Mouse (Mus musculus): ENCODE data around the gene Runx1. TPM values are rescaled to one million over a fixed set of nuclear protein-coding genes. Genes with fewer than 3 reads are reported as not detected.
A peak's percentile ranks its signal among the peaks of the same experiment; 100 is the strongest.

Gene Runx1
- total RNA-seq, 1 experiment from 2014 or later = 92.4 TPM

DNA sequence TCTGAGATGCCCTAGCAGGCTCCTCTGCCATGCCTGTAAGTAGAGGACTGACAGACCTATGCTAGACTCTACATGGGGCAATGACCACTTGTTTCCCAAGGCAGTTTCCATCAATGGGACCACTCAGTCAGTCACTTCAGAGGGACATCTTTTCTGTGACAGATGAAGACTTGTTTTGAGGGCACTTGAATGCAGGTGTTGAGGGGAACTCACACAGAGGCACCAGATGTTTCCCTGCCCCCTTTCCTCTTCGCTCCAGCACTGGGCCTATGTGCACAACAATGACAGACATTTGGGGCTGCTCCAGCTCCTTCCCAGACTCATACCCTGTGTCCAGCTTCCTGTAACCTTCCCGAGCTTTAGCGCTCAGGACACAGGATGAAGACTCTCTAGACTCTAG, 65.9 kb downstream of the Runx1 start:
- ATAC-seq (replicated peaks; ENCODE audit: low read depth, poor library complexity, severe bottlenecking) = no peak

GRCm38 (mm10) chr16:92757564-92757963, 68.4 kb downstream of the Runx1 start:
- ATAC-seq (replicated peaks; ENCODE audit: low read depth, poor library complexity, severe bottlenecking) = no peak

GRCm38 (mm10) chr16:92753944-92754343, 72.0 kb downstream of the Runx1 start:
- no peak for ATAC-seq (replicated peaks; ENCODE audit: low read depth, poor library complexity, severe bottlenecking)

GRCm38 (mm10) chr16:92753139-92753538, 72.8 kb downstream of the Runx1 start:
- 0 out of 2 replicates have a peak, but pooled peaks have one; percentile 22 for ATAC-seq (replicated peaks; ENCODE audit: low read depth, poor library complexity, severe bottlenecking)

DNA sequence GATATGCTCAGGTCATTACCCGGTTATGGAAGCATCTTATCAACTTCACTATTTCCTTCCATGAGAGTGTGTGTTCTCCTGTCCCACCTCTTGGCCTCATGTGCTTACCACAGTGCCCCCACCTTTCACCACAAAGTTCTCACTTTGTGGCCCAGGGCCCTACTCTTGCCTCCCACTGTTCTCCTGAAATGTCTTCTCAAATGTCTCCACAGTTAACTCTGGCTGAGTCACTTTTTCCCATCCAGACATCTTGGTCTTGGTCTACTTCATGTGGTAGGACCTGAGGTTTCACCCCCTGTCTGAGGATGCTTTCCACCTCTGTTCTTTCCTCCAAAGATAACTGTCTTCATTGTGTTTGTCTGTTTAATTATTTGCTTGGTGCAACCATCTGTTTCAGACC, 77.7 kb downstream of the Runx1 start:
- ATAC-seq (replicated peaks; ENCODE audit: low read depth, poor library complexity, severe bottlenecking) = no peak

GRCm38 (mm10) chr16:92747062-92747461, 78.9 kb downstream of the Runx1 start:
- ATAC-seq (replicated peaks; ENCODE audit: low read depth, poor library complexity, severe bottlenecking) = peak; percentile 51

DNA sequence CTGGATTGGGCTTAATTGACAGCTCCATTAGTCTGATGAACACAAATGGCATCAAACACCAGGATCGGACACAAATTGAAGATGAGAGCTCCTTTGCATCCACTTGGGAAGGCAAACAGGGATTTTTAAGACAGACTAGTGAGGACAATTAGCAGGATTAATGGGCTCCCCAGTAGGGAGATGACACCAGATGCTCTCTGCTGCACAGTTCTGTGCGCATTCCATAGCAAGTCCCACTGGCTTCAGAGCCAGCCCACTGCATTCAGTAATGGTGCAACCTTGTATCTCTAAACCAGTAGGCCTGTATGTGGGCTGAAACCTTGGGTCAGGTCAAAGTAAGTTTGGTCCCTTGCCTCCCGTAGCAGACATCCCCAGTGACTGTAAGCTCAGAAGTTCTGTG, 80.7 kb downstream of the Runx1 start:
- ATAC-seq (replicated peaks; ENCODE audit: low read depth, poor library complexity, severe bottlenecking) = no peak

- ATAC-seq (replicated peaks; ENCODE audit: low read depth, poor library complexity, severe bottlenecking) = no peak
Observed at GRCm38 (mm10) chr16:92744172-92744777, 81.7 kb downstream of the Runx1 start.

DNA sequence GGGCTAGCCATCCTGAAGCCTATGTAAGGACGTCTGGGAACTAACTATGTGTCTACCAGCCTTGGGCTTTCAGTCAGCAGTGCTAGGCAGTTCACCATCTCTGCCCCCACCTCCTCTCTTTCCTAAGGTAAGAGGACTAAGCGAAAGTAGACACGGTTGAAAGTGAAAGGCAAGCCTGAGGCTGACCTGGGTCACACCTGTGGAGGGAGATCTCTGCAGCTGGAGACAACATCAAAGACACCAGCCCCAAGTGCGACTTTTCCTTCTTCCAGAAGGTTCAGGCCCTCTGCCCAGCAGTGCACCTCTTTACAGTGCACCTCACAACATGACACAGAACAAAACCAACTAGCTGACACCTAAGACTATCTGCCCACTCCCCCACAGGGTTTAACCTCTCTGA, 82.2 kb downstream of the Runx1 start:
- ATAC-seq (replicated peaks; ENCODE audit: low read depth, poor library complexity, severe bottlenecking) = no peak

DNA sequence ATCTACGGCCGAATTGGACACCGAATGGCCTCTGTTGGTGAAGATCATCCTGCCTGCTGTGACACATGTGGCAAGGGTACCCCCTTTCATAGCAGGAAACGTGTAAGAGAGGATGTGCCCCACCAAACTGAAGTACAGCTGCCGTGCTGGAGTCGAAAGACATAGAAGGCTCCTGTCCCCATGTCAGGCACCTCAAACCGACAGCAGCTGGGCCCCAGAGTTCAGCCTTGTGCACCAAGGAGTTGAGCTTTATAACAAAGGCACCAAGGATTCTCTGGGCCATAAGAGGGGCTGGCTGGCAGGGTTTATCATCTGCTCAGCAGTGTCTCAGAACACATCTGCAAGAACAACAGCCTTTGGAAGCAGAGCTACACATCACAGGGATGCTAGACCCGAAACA, 84.6 kb downstream of the Runx1 start:
- ATAC-seq (replicated peaks; ENCODE audit: low read depth, poor library complexity, severe bottlenecking) = no peak

- ATAC-seq (replicated peaks; ENCODE audit: low read depth, poor library complexity, severe bottlenecking) = no peak
Observed at GRCm38 (mm10) chr16:92740541-92740940, 85.4 kb downstream of the Runx1 start.

DNA sequence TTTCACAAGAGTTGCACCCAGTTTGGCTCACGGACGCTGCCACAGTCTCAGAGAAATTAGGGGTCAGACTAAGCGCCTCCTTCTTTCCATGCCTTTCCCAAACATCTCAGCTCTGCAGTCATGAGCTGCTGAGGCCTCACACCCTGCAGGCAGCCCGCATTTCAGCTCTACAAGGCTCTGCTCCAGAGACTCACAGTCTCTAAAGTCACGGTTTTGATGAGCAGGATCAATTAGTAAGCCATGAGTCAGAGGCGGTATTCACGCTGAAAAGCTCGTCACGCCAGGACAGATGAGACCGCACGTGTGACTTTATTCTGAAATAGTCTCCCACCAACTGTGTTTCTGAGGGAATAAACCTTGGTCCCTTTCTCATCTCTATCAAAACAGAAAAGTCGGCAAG, 86.0 kb downstream of the Runx1 start:
- no peak for ATAC-seq (replicated peaks; ENCODE audit: low read depth, poor library complexity, severe bottlenecking)

- no peak for ATAC-seq (replicated peaks; ENCODE audit: low read depth, poor library complexity, severe bottlenecking)
Observed at GRCm38 (mm10) chr16:92739071-92739793, 86.7 kb downstream of the Runx1 start.

DNA sequence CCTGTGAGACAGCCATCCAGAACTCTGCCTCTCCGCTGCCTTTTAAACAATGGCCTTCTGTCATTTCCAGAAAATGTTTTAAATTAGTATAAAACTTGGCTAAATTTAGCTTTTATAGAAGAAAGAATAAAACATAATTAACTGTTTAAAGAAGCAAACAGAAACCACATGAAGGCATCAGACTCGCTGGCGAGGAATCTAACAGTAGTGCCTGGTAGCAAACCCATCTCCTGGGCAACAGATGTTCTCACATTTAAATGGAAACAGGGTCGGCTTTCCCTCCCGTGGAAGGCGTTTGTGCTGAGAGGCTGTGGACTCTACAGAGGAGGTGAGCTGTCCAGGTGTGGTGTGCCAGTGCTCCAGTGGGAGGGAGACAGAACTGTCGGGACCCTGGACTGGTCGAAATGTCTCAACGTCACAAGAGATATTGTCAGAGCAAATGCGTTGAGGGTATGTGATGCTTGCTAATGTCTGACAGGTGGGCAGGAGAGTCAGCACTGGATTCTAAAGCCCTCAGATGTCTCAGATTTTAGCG, 87.4 kb downstream of the Runx1 start:
- no peak for ATAC-seq (replicated peaks; ENCODE audit: low read depth, poor library complexity, severe bottlenecking)

DNA sequence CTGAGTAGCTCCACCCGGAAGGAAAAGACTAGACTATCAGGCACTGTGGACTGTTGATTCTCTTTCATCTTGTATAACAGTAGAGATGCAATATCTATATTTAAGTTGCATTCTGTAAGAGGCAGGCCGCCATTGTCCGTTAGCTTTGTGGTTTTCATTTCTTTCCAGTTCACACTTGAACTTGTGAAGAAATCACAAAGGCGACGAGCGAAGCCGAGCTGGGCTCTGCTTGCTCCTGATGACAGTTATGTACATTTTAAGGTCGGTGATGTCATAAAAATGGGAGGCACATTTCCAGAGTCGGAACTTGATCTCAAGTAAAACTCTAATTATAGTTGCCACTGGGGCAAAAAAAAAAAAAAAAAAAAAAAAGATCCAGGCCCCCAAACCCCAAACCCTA, 99.1 kb downstream of the Runx1 start:
- ATAC-seq (replicated peaks; ENCODE audit: low read depth, poor library complexity, severe bottlenecking) = peak; percentile 39; the same call in 1 of the 2 replicates

- ATAC-seq (replicated peaks; ENCODE audit: low read depth, poor library complexity, severe bottlenecking) = peak; percentile 45
Observed at GRCm38 (mm10) chr16:92724526-92724925, 101.4 kb downstream of the Runx1 start.

DNA sequence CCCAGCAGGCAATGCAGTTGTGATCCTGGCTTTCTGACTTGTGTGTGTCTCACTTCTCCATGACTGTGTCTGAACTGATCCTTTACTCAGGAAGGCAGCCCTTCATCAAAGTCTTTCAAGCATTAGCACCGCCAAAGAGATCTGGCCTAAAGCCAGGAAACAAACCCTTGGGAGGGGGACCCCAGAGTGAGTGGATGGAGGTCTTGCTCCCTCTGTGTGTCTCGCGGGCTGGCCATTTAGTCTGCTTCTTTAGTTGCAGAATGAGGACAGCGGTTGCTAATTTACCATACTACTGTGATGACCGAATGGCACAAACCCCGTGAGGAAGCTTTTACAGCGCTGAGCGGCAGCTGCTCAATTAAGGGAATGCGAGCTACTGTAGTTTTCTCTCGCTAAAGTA, 105.3 kb downstream of the Runx1 start:
- ATAC-seq (replicated peaks; ENCODE audit: low read depth, poor library complexity, severe bottlenecking) = no peak

DNA sequence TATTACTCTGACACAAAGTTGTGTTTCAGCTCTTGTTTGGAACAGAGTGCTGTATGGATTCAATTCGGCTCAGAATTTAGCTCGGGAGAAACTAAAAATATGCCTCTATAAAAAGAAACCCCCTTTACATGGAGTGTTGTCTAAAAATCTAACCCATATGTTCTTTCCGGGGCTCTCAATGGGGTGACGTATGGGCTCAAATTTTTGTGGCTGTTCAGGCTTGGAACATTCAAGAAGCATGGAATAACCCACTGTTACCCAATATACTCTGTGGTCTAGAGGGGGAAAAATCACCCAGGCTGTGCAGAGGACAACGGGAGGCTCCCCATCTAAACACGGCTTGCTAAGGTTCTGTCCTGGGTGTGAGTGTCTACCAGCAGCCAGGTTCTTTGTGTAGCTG, 106.2 kb downstream of the Runx1 start:
- ATAC-seq (replicated peaks; ENCODE audit: low read depth, poor library complexity, severe bottlenecking) = no peak

DNA sequence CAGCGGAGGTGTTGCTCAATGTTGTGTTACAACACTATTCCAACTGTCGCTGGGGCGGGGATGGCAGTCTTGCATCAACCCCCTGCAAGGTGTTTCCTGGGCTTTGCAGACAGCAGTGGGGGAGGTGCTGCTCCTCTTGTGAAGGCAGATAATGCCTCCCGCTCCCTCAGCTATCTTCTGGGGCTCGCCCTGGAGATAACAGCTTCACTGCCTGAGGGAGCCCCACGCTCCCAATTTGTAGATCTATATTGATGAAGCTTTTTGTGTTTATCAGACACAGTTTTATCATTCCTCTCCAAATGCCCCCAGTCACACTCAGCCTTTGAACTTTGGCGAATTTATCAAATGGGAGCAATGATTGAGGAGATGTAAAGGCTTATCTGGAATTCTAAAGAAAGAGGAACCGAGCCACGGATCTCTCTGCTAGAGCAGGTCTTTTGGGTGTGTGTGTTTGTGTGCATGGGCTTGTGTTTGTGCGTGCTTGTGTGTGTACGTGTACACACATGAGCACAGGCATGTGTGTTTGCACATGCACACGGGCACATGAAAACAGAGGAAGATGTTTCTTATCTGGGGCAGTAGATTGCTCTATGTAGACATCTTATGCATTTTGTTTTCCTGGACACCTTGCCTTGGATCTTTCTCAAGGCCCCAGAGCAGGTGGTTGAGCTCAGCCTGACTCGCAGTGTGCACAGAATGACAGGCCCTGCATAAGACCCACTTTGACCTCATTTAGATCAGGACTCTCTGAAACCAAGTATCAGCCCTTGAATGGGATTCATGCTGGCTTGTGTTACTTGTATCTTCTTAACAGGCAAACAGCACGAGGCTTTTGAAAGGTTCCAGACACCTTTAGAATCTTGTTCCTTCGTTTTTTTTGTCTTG, 110.1 kb downstream of the Runx1 start:
- peak; percentile 88 for ATAC-seq (replicated peaks; ENCODE audit: low read depth, poor library complexity, severe bottlenecking)

- ATAC-seq (replicated peaks; ENCODE audit: low read depth, poor library complexity, severe bottlenecking) = no peak
Observed at GRCm38 (mm10) chr16:92710161-92710560, 115.8 kb downstream of the Runx1 start.

DNA sequence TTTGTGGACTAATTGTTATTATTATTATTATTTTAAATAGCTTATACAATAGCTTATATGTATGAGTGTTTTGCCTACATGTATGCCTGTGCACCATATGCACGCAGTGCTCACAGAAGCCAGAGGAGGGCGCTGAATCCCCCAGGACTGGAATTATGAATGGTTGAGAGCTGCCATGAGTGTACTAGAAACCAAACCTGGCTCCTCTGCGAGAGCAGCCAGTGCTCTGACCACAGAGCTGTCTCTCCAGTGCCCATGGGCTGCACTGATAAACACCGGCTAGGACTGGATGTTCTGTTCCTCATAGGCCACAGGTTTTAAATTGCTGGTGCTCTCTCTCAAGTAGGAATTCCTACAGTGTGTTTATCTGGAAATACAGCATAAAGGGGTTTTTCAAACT, 117.2 kb downstream of the Runx1 start:
- ATAC-seq (replicated peaks; ENCODE audit: low read depth, poor library complexity, severe bottlenecking) = peak; percentile 80
